Mouse (Mus musculus) B cell, adult 67 days (primary cell): Measurements from ENCODE around the gene Lancl1. TPM values are rescaled to one million over a fixed set of nuclear protein-coding genes. Genes with fewer than 3 reads are reported as not detected.

Experiments used
- total RNA-seq, 2 experiments: library from RNA; stranded (reverse); gene quantifications; 4 replicates each; pipeline ENCODE4 v1.2.4; 2023

Lancl1 gene
- total RNA-seq, result 10 to 100 TPM; 30.4 to 33.5 TPM

GRCm38 (mm10) chr1:67038246-67038987 lies at the start of gene Lancl1:
TSS of gene Lancl1 (minus strand) at chr1:67038872.

Other genes with a start within 250 kb of the Lancl1 start
- 10 to 100 TPM; 29.1 to 33.8 TPM for gene Kansl1l, start 221.3 kb downstream of the Lancl1 start, total RNA-seq
- 10 to 100 TPM; 51.7 to 52.7 TPM for gene Acadl, start 175.6 kb downstream of the Lancl1 start, total RNA-seq
- not detected for gene Myl1, start 93.5 kb downstream of the Lancl1 start, total RNA-seq
- gene Cps1, start 84.2 kb upstream of the Lancl1 start, total RNA-seq, result not detected